Mouse (Mus musculus): ENCODE data around the gene Otulin.
A peak's percentile ranks its signal among the peaks of the same experiment; 100 is the strongest.

Otulin gene

DNA sequence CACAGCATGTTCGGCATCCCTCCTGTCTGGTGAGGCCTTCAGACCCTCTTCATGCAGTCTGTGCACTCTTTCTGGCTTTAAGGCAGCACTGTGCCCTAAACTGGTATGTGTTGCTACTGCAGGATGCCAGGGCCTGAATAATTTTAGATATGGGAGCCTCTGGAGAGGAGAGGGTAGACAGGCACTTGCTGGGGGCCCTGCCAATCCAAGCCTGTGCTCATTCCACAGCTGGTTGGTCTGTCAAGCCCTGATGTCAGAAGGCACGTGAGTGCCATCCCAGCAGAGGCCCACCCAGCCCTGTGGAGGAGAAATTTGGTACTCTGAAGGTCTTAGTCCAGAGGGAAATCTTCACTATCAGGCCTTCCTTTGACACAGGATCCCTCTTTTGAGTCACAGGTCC lies 49.7 kb downstream of the Otulin start:
- no peak for DNase-seq (ENCODE audit: low spot score in 2 of 2)

DNA sequence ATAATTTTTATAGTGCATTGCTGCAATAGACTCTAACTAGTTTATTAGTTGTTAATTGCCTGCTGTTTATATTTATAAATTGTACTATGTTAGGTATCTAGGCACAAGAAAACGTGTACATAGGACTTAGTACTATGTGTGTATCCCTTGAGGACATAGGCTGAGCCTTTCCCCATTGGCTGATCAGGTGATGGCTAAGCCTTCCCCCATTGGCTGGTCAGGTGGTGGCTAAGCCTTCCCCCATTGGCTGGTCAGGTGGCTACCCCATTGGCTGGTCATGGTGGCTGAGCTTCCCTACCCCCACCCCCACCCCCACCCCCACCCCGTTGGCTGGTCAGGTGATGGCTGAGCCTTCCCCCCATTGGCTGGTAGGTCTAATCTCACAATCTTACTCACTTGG lies 50.6 kb downstream of the Otulin start:
- DNase-seq (ENCODE audit: low spot score in 2 of 2), result no peak

DNA sequence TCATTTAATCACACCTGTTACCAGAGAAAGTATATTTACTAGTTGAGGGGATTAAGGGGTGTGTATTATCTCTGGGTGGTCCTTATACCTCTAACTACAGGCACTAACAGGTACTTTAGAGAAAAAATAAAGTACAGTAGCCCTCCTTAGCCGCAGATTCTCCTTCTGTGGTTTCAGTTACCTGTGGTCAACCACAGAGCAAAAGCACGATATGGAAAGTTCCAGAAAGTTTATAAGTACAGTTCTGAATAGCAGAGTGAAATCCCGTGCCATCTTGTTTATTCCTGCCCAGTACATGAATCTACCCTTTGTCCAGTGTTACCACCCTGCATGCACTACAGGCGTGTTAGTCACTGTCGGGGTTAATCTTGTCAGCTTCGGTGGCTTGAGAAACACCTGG lies 51.6 kb downstream of the Otulin start:
- DNase-seq (ENCODE audit: low spot score in 2 of 2), result no peak

DNA sequence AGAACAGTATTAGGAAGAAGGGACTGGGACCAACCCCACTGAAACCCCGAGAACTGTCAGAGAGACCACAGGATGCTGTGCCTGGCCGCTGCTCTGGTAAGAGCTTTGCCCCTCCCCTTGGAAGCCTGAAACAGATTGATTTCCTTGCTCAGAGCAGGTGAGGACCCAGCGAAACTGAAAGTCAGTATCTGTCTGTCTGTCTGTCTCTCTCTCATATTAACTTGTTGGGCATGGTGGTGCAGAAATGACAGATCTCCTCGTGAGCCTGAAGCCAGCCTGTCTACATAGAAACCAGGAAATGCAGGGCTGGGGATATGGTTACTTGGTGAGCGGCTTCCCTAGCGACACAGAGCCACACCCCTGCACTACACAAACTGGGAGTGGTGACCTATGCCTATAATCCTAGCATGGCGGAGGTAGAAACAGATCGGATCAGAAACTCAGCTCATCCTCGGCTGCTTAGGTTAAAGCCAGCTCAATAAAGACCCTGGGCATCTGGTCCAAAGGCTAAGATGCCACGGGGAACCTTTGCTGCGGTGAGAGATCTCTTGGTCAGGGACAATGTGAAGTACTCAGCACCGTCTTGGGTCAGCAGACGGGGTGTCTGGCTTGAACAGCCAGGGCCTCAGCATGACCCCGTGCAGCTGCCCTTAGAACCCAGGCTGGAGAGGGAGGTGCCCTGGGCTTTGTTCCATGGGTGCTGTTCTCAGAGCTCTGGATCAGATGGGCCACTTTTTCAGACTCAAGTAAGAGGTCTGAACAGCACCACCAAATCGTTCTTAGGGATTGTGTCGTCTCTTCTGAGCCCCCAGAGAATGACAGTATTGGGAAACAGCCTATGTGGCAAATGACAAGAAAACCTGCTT lies 52.3 kb downstream of the Otulin start:
- DNase-seq (ENCODE audit: low spot score in 2 of 2), result no peak

DNA sequence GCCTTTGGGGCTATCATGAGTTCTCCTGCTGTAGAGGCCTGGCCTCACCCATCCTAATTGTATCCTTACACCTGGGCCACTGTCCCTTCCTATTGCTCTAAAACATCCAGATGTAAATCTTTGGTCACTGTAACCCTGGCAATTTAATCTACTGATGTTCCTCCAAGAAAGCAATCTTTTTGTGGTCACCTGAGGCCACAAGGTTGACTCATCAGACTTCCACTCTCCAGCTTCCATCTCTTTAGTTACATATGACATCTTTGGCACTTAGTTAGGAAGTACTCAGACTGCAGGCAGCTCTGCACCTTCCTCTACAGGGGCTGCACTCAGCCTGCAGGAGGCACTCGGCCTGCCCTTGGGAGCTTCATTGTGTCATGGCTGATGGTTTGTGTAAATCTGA lies 53.6 kb downstream of the Otulin start:
- DNase-seq (ENCODE audit: low spot score in 2 of 2), result no peak

DNA sequence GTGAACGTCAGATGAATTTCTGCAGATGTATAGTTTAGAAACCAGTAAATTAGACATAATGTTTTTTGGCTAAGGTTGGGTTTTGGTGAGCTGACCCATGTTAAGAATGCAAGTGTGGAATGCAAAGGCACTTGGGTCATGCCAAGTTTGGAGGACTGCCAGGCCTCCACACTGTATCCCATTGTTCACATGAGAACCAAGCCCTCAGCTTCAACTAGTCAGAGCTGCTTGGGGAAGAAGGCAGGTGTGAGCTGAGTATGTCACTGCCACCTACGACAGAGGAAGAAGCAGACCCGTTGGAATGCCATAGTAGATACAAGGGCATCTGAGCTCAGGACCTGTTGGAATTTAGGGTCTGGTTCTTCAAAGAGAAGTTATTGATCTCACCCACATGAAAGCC lies 54.6 kb downstream of the Otulin start:
- no peak for DNase-seq (ENCODE audit: low spot score in 2 of 2)

DNA sequence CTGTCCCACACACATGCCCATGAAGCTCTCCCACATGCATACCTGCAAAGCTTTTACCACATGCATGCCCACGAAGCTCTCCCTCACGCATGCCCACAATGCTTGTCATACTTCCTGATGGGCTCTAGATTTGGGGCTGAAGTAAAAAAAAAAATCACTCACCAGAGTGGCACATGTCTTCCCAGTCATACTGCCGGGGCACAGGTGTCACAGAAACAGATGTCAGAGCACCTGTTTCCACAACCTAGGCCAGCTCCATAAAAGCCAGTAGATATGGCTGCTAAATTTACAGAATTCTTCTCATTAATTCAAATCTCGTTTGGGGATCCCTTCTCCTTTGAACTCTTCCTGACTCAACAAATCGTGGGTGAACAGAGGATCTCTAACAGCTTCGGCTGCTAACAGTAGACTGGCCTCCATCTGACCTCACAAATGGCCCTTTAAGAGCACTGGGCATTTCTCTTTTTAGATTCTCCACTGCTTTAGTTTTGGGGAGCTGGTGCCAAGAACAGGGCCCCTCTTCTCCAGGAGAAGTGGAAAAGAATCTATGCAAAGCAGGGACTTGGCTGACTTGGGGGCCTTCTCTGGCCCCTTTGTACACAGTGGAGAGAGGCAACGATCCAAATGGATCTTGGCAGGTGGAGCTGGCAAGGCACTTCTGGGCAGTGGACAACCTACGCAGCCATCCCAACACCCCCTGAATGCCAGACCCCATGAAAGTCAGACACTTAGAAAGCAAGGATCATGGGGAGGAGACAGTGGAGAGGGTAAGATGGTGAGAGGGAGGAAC lies 55.3 kb downstream of the Otulin start:
- DNase-seq (ENCODE audit: low spot score in 2 of 2), result no peak

DNA sequence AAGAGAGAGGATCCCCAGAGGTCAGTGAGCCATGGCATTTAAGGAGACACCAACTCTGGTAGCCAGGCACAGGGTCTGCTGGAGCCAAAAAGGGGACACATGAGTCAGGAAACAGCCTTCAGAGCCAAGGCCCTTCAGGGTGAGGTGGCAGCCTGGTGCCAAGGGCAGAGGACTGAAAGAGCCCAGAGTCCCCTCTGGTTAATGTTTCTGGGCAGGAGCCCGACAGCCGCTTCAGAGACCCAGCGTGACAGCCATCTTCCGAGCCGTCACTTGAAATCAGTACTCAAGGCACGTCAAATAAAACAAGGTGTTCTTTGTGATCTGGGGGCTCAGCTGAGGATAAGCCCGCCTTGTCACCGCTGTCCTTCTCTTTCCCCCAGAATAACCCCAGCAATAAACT lies 59.3 kb downstream of the Otulin start:
- no peak for DNase-seq (ENCODE audit: low spot score in 2 of 2)

DNA sequence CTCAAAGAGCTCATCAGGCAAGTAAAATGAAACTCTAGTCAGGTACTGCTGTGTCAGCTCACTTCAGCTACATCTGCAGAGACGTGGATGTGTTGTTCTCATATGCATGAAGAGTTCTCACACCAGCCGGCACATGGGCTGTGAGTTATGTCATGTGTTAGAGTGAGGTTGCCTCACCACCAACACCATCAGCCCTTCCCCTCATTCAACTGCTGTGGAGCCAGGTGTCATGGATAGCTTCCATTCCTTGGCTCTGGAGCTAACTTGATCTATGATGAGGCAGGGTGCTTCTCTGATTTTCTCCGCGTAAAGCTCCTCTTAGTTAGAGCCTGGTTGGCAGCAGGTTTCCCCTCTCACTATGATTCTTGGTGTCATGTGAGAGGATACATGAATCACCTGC lies 60.1 kb downstream of the Otulin start:
- DNase-seq (ENCODE audit: low spot score in 2 of 2), result no peak

DNA sequence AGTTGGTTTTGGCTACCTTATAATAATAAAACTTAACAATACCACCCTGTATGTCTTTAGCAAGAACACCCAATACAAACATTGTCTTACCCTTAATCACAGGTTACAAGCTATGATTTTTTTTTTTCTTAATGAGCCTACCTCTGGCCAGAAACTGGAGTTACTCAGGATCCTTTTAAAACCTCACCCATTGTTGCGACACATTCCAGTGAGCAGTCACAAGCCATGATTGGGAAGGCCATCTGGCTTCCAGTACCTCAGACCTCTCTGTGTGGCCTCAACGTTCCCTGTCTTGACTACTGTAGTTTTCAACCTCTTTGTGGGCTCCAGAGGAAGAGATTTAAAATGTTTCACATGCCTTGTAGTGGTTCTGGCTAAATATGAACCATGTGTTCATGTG lies 60.6 kb downstream of the Otulin start:
- DNase-seq (ENCODE audit: low spot score in 2 of 2), result no peak

DNA sequence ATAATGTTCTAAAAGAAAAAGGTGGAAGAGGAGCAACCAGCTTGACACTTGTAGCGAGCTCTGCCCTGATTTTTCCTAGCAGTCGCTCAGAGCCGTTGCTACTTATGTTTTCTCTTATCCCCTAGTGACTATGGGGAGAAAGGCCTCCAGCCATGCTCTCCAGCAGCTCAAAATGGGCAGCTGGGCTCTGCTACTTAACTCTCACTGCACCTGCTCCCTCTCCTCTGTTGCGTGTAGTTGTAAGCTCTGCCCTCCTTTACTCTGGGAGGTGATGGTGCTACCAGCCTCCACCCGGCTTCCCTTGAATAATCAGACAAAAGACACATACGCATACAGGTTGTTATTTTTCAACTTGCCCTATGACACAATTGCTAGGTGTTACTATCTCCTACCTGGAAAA lies 62.1 kb downstream of the Otulin start:
- no peak for DNase-seq (ENCODE audit: low spot score in 2 of 2)

DNA sequence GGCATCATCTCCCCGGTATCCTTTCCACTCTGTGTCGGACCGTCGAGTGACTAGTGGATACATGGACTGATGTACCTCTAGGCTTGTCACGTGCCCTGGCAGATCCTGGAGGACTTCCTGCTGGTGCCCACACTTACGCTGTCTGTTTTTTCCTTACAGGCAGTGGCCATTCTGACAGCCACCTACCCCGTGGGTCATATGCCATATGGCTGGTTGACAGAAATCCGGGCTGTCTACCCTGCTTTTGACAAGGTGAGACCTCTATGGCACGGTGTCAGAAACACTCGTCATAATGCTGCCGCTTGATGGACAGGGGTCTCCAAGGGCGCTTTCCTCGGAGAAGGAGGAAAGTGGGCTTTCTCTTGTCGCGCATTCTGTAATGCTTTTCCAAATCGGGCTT lies 63.1 kb downstream of the Otulin start:
- DNase-seq (ENCODE audit: low spot score in 2 of 2), result no peak

DNA sequence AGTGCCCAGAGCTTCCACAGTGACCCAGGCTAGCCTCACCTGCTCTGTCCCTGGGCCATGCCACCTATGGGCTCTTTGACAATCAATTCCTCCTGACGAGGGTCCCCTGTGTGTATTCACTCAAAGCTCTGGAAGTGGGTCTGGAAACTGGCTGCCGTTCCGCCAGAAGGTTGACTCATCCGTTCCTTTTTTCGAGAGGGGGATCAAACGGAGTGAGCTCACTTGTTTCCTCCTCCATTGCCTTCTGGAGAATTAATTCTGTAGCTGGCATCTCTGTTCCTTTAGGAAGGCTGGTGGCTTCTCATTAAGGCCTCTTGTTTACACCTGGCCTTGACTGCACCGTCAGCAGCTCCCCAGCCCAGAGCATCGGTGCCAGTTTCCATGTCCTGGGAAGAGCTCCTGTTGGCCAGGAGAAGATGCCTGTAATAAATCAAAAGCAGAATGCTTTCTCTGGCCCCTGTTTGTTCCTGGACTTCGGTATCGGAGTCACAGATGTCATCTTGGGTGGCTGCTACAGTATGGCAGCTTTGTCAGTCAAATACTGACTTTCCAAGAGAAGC lies 64.8 kb downstream of the Otulin start:
- no peak for DNase-seq (ENCODE audit: low spot score in 2 of 2)

DNA sequence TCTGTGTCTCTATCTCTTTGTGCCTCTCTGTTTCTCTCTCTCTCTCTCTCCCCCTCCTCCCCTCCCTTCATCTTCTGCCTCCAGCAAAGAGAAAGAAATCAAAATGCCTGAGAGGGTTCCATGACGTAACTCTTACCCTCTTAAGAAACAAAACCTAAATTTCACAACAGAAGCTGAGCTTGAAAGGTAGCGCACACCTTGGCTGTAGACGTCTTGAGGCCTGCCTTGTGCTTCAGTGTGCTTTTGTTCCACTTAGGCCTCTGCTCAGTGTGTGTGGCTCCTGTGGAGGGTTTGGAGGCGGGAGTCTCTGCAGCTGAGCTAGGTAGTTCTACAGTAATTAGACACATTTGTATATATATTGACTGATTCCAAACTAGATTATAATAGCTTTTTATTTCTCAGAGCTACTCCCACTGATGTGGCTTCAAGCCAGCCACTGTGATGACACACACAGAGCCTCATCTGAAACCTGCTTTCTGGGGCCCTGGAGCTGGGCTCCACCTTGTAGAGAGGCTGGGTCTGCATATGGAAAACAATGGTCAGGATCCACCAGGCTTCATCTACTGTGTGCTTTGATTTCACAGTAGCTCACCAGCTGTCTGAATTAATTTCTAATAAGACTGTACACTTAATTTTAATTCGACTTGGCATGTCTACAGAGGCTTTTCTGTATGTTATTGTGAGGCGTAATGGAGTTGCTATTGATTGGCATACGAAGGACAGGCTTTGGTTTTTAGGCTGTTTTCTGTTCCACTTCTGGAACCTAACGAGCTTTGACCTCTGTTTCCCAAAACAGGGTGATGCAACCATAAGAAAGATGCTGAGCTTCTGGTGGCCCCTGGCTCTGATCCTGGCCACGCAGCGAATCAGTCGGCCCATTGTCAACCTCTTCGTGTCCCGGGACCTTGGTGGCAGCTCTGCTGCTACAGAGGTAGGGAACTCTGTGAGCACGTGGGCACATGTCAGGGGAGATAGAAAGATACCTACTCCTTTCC lies 66.1 kb downstream of the Otulin start:
- DNase-seq (ENCODE audit: low spot score in 2 of 2), result peak; percentile 62 to 64

DNA sequence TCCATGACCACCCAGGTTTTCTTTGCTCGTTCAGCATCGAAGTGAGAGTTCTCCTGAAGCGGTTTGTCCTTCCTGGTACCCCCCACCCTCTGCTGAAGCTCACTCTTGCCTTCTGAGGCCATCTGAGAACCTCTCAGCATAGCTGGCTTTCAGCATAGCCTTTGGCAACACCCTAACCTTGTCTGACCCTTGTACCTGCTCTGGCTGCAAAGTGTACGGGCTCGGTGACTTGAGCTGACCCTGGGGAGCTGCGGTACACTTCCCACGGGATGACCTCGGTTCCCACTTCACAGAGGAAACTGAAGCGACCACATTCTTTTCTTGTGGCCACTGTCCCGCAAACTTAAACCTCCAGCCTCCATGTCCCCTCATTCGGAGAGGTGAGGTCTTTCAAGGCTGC lies 70.2 kb downstream of the Otulin start:
- no peak for DNase-seq (ENCODE audit: low spot score in 2 of 2)

DNA sequence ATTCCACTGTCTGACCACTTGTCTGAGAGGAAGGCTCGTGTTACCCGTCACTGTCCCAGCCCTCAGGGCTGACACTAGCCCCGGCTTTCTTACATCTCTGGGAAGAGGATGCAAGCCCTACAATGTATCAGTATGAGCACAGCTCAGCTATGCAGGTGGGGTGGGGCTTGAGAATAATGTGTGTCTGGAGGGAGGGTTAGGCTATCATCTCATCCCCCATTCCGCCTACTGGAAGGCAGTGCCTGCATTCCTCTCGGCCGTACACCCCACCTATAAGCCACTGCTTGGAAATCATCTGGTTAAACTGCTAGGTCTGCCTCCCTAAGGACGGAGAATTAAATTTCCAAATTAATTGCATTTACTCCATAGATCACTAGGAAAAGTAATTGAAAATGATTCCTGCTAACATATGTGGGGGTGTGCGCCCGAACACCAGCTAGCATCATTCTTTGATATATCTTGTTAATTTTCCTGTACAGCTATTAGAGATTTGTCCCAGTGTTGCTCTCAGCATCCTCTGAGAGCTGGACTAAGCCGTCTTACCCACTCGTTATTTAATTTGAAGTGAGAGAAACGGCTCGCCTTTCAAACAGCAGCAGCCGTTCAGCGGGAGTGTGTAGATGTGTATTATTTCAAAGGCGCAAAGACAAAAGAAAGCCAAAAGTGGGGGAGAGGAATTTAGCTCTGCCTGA lies 71.9 kb downstream of the Otulin start:
- no peak for DNase-seq (ENCODE audit: low spot score in 2 of 2)

DNA sequence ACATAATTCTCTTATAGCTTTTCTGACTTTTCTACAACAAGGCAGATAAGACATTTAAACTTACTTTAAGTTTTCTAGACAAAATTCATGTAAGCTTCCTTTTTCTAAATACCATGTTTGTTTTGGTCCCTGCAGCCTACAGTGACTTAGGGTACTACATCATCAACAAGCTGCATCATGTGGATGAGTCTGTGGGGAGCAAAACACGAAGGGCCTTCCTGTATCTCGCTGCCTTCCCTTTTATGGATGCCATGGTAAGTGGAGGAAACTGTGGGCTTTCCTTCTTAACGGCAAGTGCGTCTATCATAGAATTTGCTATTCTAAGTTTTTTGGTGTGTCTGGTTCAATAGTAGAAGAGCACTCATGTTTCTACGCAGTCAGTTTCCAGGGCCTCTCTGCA lies 76.9 kb downstream of the Otulin start:
- no peak for DNase-seq (ENCODE audit: low spot score in 2 of 2)

DNA sequence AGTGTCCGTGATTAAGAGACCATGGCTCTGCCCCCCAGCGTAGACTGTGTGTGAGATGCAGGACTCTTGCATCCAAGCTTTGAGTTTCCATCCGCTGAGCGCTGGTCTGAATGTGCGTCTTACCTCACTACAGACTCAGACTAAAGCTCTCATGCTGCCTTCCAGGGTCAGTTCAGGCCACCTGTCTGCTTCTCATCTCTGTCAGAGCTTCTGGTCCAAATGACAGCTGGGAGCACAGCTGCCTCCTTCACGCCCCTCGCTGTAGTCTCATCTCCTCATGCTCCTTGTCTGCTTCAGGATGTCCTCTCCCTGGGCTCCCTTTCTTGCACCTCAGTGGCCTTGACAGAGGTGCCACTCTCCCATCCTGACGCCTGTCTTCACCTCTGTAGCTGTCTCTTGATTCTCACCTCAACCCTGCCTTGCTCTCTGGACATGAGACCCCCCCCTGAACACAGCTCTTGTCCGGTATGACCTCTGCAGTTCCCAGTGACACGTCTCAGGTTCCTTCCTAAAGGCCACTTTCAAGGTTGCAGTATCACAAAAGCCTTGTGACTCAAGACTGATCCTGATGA lies 78.3 kb downstream of the Otulin start:
- DNase-seq (ENCODE audit: low spot score in 2 of 2), result no peak

DNA sequence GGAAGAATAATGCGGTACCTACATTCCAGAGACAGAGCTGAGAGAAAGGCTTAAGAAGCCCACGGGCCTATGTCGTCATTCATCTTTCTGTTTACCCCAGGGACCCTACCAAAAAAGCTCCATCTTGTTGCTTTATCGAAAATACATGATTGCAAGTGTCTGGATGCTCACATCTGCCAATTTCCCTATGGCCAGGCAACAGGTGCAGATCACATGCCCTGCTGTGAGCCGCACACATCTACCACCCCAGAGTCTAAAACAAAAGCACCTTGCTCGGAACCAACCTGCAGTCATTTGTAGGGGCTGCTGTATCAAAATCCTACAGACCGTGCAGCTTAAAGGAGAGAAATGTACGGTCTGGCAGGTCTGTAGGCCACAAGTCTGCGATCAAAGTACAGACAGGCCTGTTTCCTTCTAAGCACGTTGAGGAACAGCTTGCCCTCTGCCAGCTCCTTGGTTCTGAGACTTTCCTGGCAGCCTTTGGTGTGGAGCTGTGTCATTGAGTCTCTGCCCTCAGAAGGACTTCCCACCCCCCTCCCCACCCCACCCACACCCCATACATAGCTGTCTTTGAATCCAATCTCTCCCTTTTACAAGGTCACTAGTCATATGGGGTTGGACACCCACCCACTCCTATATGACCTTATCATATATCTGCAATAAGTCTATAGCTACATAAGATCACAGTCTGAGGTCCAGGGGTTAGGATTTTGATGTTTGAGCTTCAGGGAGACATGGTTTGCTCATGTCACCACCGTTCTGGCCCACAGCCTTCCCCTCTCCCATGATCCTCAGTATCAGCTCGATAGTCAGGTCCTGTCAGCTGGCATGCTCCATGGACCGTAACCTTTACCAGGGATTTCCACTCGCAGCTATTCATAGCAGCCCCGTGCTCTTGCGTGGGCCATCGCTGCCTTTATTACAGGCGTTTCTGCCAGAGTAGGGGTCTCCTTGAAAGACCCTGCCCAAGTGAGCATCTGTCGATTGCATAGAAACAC lies 79.1 kb downstream of the Otulin start:
- no peak for DNase-seq (ENCODE audit: low spot score in 2 of 2)
